Mouse (Mus musculus): ENCODE measurements around the gene Bhlhe41. TPM values are rescaled to one million over a fixed set of nuclear protein-coding genes. Genes with fewer than 3 reads are reported as not detected.

Gene Bhlhe41
- total and polyA plus RNA-seq, 3 experiments: 4.7 to 32.3 (median 10.4) TPM

- no peak for DNase-seq
- WGBS: 90% methylated on average over 6 of the region's 6 CpGs
- Histone ChIP-seq H3K9ac (ENCODE audit: low read depth, low read length) (no peak overlapping the region), H3K27ac (no peak overlapping the region), H3K27me3 (ENCODE audit: control insufficient read depth, insufficient read depth, low read length) (no peaks in the 10 kb centered on the region), H3K79me2 (replicated peaks; ENCODE audit: control insufficient read depth, insufficient read depth, low read length) (no peaks in the 10 kb centered on the region), H3K4me3 (no peak overlapping the region), H3K4me1 (ENCODE audit: control insufficient read depth, insufficient read depth, low read length) (peaks cover 1% of the 10 kb centered on the region), H3K36me3 (ENCODE audit: control insufficient read depth, insufficient read depth, low read length) (no peaks in the 10 kb centered on the region)
- intact Hi-C loops (cut with DNase I): no loop called here
- no peak for TF ChIP-seq EP300 (IDR thresholded peaks at IDR 0.05; ENCODE audit: insufficient read depth, low read depth, low read length)
- TF ChIP-seq CTCF (IDR thresholded peaks at IDR 0.05): no peak
- TF ChIP-seq POLR2A (IDR thresholded peaks at IDR 0.05; ENCODE audit: insufficient read depth, low read depth, low read length): no peak
Measured at GRCm38 (mm10) chr6:145846948-145847347, 18.4 kb downstream of the Bhlhe41 start.

GRCm38 (mm10) chr6:145846076-145846475 is 19.3 kb downstream of the Bhlhe41 start:
- 77% methylated on average over 1 of the region's 1 CpGs for WGBS
- H3K36me3 ChIP-seq (ENCODE audit: control insufficient read depth, insufficient read depth, low read length): no peaks in the 10 kb centered on the region
- H3K9ac ChIP-seq (ENCODE audit: low read depth, low read length): no peak overlapping the region
- H3K4me3 ChIP-seq: no peak overlapping the region
- DNase-seq: no peak
- intact Hi-C loops (cut with DNase I): no loop called here
- H3K4me1 ChIP-seq (ENCODE audit: control insufficient read depth, insufficient read depth, low read length): peaks cover 1% of the 10 kb centered on the region
- H3K27me3 ChIP-seq (ENCODE audit: control insufficient read depth, insufficient read depth, low read length): no peaks in the 10 kb centered on the region
- no peaks in the 10 kb centered on the region for H3K79me2 ChIP-seq (replicated peaks; ENCODE audit: control insufficient read depth, insufficient read depth, low read length)
- TF ChIP-seq EP300 (IDR thresholded peaks at IDR 0.05; ENCODE audit: insufficient read depth, low read depth, low read length) (no peak), CTCF (IDR thresholded peaks at IDR 0.05) (no peak), POLR2A (IDR thresholded peaks at IDR 0.05; ENCODE audit: insufficient read depth, low read depth, low read length) (no peak)
- H3K27ac ChIP-seq: no peak overlapping the region

- TF ChIP-seq CTCF (IDR thresholded peaks at IDR 0.05) (no peak), POLR2A (IDR thresholded peaks at IDR 0.05; ENCODE audit: insufficient read depth, low read depth, low read length) (no peak), EP300 (IDR thresholded peaks at IDR 0.05; ENCODE audit: insufficient read depth, low read depth, low read length) (no peak)
- DNase-seq: no peak
- 31% methylated on average over 5 of the region's 5 CpGs for WGBS
- intact Hi-C loops (cut with DNase I): no loop called here
- Histone ChIP-seq H3K27ac (no peak overlapping the region), H3K79me2 (replicated peaks; ENCODE audit: control insufficient read depth, insufficient read depth, low read length) (no peaks in the 10 kb centered on the region), H3K27me3 (ENCODE audit: control insufficient read depth, insufficient read depth, low read length) (no peaks in the 10 kb centered on the region), H3K36me3 (ENCODE audit: control insufficient read depth, insufficient read depth, low read length) (no peaks in the 10 kb centered on the region), H3K4me3 (no peak overlapping the region), H3K9ac (ENCODE audit: low read depth, low read length) (no peak overlapping the region), H3K4me1 (ENCODE audit: control insufficient read depth, insufficient read depth, low read length) (peaks cover 1% of the 10 kb centered on the region)
Measured at GRCm38 (mm10) chr6:145845611-145846010, 19.7 kb downstream of the Bhlhe41 start.

GRCm38 (mm10) chr6:145835359-145835758 is 30.0 kb downstream of the Bhlhe41 start:
- no peaks in the 10 kb centered on the region for H3K27me3 ChIP-seq (ENCODE audit: control insufficient read depth, insufficient read depth, low read length)
- 46% methylated on average over 6 of the region's 6 CpGs for WGBS
- H3K4me3 ChIP-seq: no peak overlapping the region
- no peak for TF ChIP-seq EP300 (IDR thresholded peaks at IDR 0.05; ENCODE audit: insufficient read depth, low read depth, low read length)
- TF ChIP-seq CTCF (IDR thresholded peaks at IDR 0.05): no peak
- no peak for TF ChIP-seq POLR2A (IDR thresholded peaks at IDR 0.05; ENCODE audit: insufficient read depth, low read depth, low read length)
- DNase-seq: no peak
- H3K4me1 ChIP-seq (ENCODE audit: control insufficient read depth, insufficient read depth, low read length): no peaks in the 10 kb centered on the region
- H3K9ac ChIP-seq (ENCODE audit: low read depth, low read length): no peak overlapping the region
- no peaks in the 10 kb centered on the region for H3K79me2 ChIP-seq (replicated peaks; ENCODE audit: control insufficient read depth, insufficient read depth, low read length)
- H3K27ac ChIP-seq: no peak overlapping the region
- intact Hi-C loops (cut with DNase I): no loop called here
- H3K36me3 ChIP-seq (ENCODE audit: control insufficient read depth, insufficient read depth, low read length): no peaks in the 10 kb centered on the region

GRCm38 (mm10) chr6:145832927-145833326 is 32.4 kb downstream of the Bhlhe41 start:
- no peaks in the 10 kb centered on the region for H3K36me3 ChIP-seq (ENCODE audit: control insufficient read depth, insufficient read depth, low read length)
- no peak for DNase-seq
- WGBS: 54% methylated on average over 8 of the region's 8 CpGs
- H3K27ac ChIP-seq: no peak overlapping the region
- no peaks in the 10 kb centered on the region for H3K79me2 ChIP-seq (replicated peaks; ENCODE audit: control insufficient read depth, insufficient read depth, low read length)
- H3K27me3 ChIP-seq (ENCODE audit: control insufficient read depth, insufficient read depth, low read length): no peaks in the 10 kb centered on the region
- intact Hi-C loops (cut with DNase I): loop anchor here (5.0 kb wide), 2 partner anchors 324 to 504 kb away; no protein-coding TSS in a partner anchor
- TF ChIP-seq POLR2A (IDR thresholded peaks at IDR 0.05; ENCODE audit: insufficient read depth, low read depth, low read length) (no peak), CTCF (IDR thresholded peaks at IDR 0.05) (no peak), EP300 (IDR thresholded peaks at IDR 0.05; ENCODE audit: insufficient read depth, low read depth, low read length) (no peak)
- H3K4me1 ChIP-seq (ENCODE audit: control insufficient read depth, insufficient read depth, low read length): no peaks in the 10 kb centered on the region
- no peak overlapping the region for H3K9ac ChIP-seq (ENCODE audit: low read depth, low read length)
- H3K4me3 ChIP-seq: no peak overlapping the region

- Histone ChIP-seq H3K4me3 (no peak overlapping the region), H3K9ac (ENCODE audit: low read depth, low read length) (no peak overlapping the region), H3K27ac (no peak overlapping the region), H3K79me2 (replicated peaks; ENCODE audit: control insufficient read depth, insufficient read depth, low read length) (no peaks in the 10 kb centered on the region), H3K36me3 (ENCODE audit: control insufficient read depth, insufficient read depth, low read length) (no peaks in the 10 kb centered on the region), H3K4me1 (ENCODE audit: control insufficient read depth, insufficient read depth, low read length) (no peaks in the 10 kb centered on the region), H3K27me3 (ENCODE audit: control insufficient read depth, insufficient read depth, low read length) (no peaks in the 10 kb centered on the region)
- intact Hi-C loops (cut with DNase I): loop anchor here (1.0 to 5.0 kb wide), 3 partner anchors 327 to 507 kb away; no protein-coding TSS in a partner anchor
- 34% methylated on average over 9 of the region's 9 CpGs for WGBS
- DNase-seq: no peak
- TF ChIP-seq CTCF (IDR thresholded peaks at IDR 0.05) (no peak), EP300 (IDR thresholded peaks at IDR 0.05; ENCODE audit: insufficient read depth, low read depth, low read length) (no peak), POLR2A (IDR thresholded peaks at IDR 0.05; ENCODE audit: insufficient read depth, low read depth, low read length) (no peak)
Measured at GRCm38 (mm10) chr6:145830617-145831016, 34.7 kb downstream of the Bhlhe41 start.

Measured in heart, adult 2 months (tissue).